Mouse (Mus musculus) kidney, postnatal 0 days (tissue): Measurements from ENCODE around the gene B630019K06Rik. TPM values are rescaled to one million over a fixed set of nuclear protein-coding genes. Genes with fewer than 3 reads are reported as not detected.

Experiments used
- ATAC-seq: fragments of 200-750 bp; cut with Nextera tagmentation; replicated peaks from 2 replicates; pipeline ENCODE4 v1.8.0; 2017; ENCODE audit warnings: low read depth, moderate number of reproducible peaks, moderate TSS enrichment, moderate library complexity; ENCODE audit not compliant: low FRiP score
- DNase-seq: peaks from one replicate; pipeline ENCODE4 v3.0.0-alpha.2; 2016; ENCODE audit warnings: low spot score
- H3K27ac ChIP-seq: fragments of 300-500 bp; sonication (generic); 2 replicates; pipeline ENCODE4 v1.5.1; 2014; ENCODE audit warnings: mild to moderate bottlenecking
- H3K27me3 ChIP-seq: fragments of 300-500 bp; sonication (generic); 2 replicates; pipeline ENCODE4 v1.6.1; 2014; ENCODE audit warnings: low read length, mixed read lengths; ENCODE audit not compliant: insufficient read depth
- H3K36me3 ChIP-seq: fragments of 300-500 bp; sonication (generic); 2 replicates; pipeline ENCODE4 v1.6.1; 2014; ENCODE audit warnings: low read length, mixed read lengths; ENCODE audit not compliant: insufficient read depth
- H3K4me1 ChIP-seq: fragments of 300-500 bp; sonication (generic); replicated peaks from 2 replicates; pipeline ENCODE4 v1.6.1; 2014; ENCODE audit warnings: antibody characterized with exemption, low read length, mixed read lengths; ENCODE audit not compliant: insufficient read depth
- H3K4me2 ChIP-seq: fragments of 300-500 bp; sonication (generic); 2 replicates; pipeline ENCODE4 v1.6.1; 2014; ENCODE audit warnings: mild to moderate bottlenecking, low read length, moderate library complexity, mixed read lengths
- H3K4me3 ChIP-seq: fragments of 300-500 bp; sonication (generic); replicated peaks from 2 replicates; pipeline ENCODE4 v1.5.1; 2014; ENCODE audit warnings: low read depth, low read length
- H3K9ac ChIP-seq: fragments of 300-500 bp; sonication (generic); 2 replicates; pipeline ENCODE4 v1.6.1; 2014; ENCODE audit warnings: low read depth, low read length
- H3K9me3 ChIP-seq: fragments of 300-500 bp; sonication (generic); replicated peaks from 2 replicates; pipeline ENCODE4 v1.6.1; 2016; ENCODE audit warnings: low read length, inconsistent platforms, mixed read lengths
- CTCF ChIP-seq: IDR thresholded peaks from 2 replicates; pipeline ENCODE4 v1.5.1; 2016; ENCODE audit warnings: antibody characterized with exemption, low read depth, mild to moderate bottlenecking, moderate library complexity
- WGBS: fragments of 180-500 bp; shearing (Covaris S2); extraction: QIAGEN DNeasy Blood & Tissue Kit; methylation state at CpG from one replicate; pipeline ENCODE4 v1.1.7; 2014; 5-methylcytosine and 5-hydroxymethylcytosine counted together
- polyA plus RNA-seq: library from polyadenylated mRNA; unstranded; fragments of >200 nt; fragmentation: Nextera tagmentation; extraction: Ambion mirVana; gene quantifications from 2 replicates; pipeline ENCODE4 v1.2.1, GENCODE M21; 2015

Gene B630019K06Rik
- polyA plus RNA-seq, 1 experiment from 2014 or later: 4.9 TPM

GRCm38 (mm10) chrX:8891975-8892342 lies 223 bp upstream of the B630019K06Rik start:
- H3K27me3 ChIP-seq: no peaks in the 10 kb centered on the region
- WGBS: 35% methylated on average over 3 of the region's 9 CpGs
- ATAC-seq (peak; percentile 33; the same call in 1 of the 2 replicates), DNase-seq (no peak)
- H3K9me3 ChIP-seq: no peaks in the 10 kb centered on the region
- H3K4me1 ChIP-seq: no peaks in the 10 kb centered on the region
- no peak overlapping the region for H3K27ac ChIP-seq
- peak overlapping the region; percentile 67; the same call in 1 of the 2 replicates for H3K9ac ChIP-seq
- peak overlapping the region; percentile 55 for H3K4me3 ChIP-seq
- no peak for TF ChIP-seq CTCF
- H3K4me2 ChIP-seq: peak overlapping the region; percentile 66
- no peaks in the 10 kb centered on the region for H3K36me3 ChIP-seq

- H3K4me3 ChIP-seq: peak overlapping the region; percentile 55
- no peaks in the 10 kb centered on the region for H3K36me3 ChIP-seq
- H3K9ac ChIP-seq: peak overlapping the region; percentile 67
- WGBS: 30% methylated on average over 18 of the region's 42 CpGs
- peak overlapping the region; percentile 66 for H3K4me2 ChIP-seq
- H3K9me3 ChIP-seq: no peaks in the 10 kb centered on the region
- H3K27me3 ChIP-seq: no peaks in the 10 kb centered on the region
- DNase-seq: peak; percentile 8
- peak; percentile 62 for ATAC-seq
- no peaks in the 10 kb centered on the region for H3K4me1 ChIP-seq
- peak overlapping the region; percentile 86 for H3K27ac ChIP-seq
- TF ChIP-seq CTCF: no peak
Observed at GRCm38 (mm10) chrX:8893182-8893651, 1.0 kb downstream of the B630019K06Rik start.

GRCm38 (mm10) chrX:8900823-8901222 lies 8.6 kb downstream of the B630019K06Rik start:
- 69% methylated on average over 4 of the region's 4 CpGs for WGBS
- no peak for ATAC-seq

DNA sequence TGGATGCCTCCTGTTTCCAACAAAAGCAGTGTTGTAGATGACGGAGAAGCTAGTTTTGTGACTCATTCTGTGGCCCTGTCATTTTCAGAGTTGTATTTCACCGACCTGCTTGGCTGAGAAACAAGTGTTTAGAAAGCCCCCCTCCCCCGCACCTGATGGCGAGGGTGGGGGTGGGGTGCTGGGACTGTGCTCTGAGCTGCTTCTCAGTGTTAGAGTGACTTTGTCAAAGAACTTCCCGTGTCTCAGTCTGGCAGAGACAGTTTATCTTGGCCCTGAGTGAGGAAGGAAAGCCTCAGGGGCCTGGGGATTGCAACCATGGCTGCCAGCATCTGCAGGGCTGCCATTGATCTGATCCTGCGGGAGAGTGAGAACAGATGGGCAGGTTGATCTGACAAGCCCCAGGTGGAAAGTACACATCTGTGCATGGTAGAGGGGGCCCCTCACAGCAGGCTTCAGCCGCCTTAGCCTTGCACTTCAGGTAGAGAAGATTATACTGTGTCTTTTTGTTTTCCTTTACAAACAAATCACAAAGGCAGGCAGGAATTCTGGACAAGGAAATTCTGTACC lies 9.8 kb downstream of the B630019K06Rik start:
- H3K27ac ChIP-seq: no peak overlapping the region
- no peaks in the 10 kb centered on the region for H3K4me1 ChIP-seq
- H3K9me3 ChIP-seq: no peaks in the 10 kb centered on the region
- H3K36me3 ChIP-seq: no peaks in the 10 kb centered on the region
- no peak overlapping the region for H3K4me3 ChIP-seq
- DNase-seq (no peak), ATAC-seq (no peak)
- H3K27me3 ChIP-seq: no peaks in the 10 kb centered on the region
- H3K4me2 ChIP-seq: no peak overlapping the region
- 39% methylated on average over 7 of the region's 7 CpGs for WGBS
- no peak for TF ChIP-seq CTCF
- no peak overlapping the region for H3K9ac ChIP-seq

More at GRCm38 (mm10) chrX:8900823-8901222, 8.6 kb downstream of the B630019K06Rik start:
- Histone ChIP-seq H3K4me2 (no peak overlapping the region), H3K4me1 (no peaks in the 10 kb centered on the region), H3K36me3 (no peaks in the 10 kb centered on the region), H3K27ac (no peak overlapping the region), H3K4me3 (no peak overlapping the region), H3K27me3 (no peaks in the 10 kb centered on the region), H3K9me3 (no peaks in the 10 kb centered on the region), H3K9ac (no peak overlapping the region)
- no peak for TF ChIP-seq CTCF
- DNase-seq: no peak

DNA sequence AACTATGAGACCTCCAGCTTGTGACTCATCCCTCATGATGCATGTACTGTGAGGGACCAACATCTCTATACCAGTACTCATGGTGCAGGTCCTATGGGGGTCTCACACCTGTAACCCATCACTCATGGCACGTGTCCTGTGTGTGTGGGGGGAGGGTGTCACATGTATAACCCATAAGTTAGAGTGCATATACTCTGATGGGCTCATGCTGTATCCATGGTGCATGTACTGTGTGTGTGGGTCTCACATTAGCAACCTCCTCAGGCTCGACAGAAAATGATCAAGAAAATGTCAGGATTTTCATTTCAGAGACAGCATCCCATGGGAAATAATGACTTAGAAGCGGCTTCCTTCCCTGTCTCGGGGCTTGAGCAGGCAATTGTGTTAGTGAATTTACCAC lies 28.9 kb downstream of the B630019K06Rik start:
- Histone ChIP-seq H3K36me3 (no peaks in the 10 kb centered on the region), H3K4me1 (no peaks in the 10 kb centered on the region), H3K4me2 (no peak overlapping the region), H3K9ac (no peak overlapping the region), H3K9me3 (no peaks in the 10 kb centered on the region), H3K27me3 (no peaks in the 10 kb centered on the region), H3K4me3 (no peak overlapping the region), H3K27ac (no peak overlapping the region)
- DNase-seq (no peak), ATAC-seq (no peak)
- no peak for TF ChIP-seq CTCF
- 74% methylated on average over 4 of the region's 4 CpGs for WGBS

DNA sequence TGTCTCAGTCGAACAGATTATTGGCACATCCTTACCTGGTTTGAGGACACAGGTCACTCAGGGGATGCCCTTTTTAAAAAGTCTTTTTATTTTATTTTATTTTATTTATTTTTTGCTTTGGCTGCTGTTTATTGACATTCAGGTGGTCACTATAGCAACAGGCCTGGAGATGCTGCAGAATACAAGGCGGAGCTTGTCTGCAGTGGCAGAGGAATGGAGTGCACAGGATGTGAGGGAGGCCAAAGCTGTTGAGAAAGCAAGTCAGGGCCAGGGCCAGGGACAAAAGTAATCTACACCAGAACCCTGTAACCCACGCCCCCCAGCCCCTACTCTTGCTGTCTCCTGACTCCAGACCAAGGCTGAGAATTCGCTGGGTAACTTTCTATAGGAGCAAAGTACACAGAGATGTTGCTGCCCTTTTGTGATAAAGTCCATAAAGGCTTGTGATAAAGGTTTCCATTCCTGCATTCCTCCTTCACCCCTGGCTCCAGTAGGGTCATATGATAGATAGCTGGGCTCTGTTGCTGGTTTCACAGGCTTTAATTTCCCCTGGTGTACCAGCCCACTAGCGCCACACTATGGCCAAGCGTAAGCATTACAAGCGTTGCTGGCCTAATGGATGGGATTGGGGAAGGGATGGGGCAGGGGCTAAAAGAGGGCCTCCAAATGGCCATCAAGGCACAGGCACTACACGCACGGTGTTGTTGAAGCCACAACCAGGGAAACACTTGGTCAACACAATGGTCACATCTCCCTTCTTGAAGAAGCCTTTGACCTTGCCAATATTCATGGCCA lies 29.8 kb downstream of the B630019K06Rik start:
- Histone ChIP-seq H3K9me3 (no peaks in the 10 kb centered on the region), H3K4me1 (no peaks in the 10 kb centered on the region), H3K36me3 (no peaks in the 10 kb centered on the region), H3K4me2 (no peak overlapping the region), H3K27ac (no peak overlapping the region), H3K27me3 (no peaks in the 10 kb centered on the region), H3K9ac (no peak overlapping the region), H3K4me3 (no peak overlapping the region)
- DNase-seq (peak; percentile 3), ATAC-seq (no peak)
- WGBS: 57% methylated on average over 9 of the region's 9 CpGs
- peak; percentile 50; the same call in 1 of the 2 replicates for TF ChIP-seq CTCF
